Mouse (Mus musculus) layer of hippocampus, adult 2 months (tissue): ENCODE measurements around the gene Smg6. TPM values are rescaled to one million over a fixed set of nuclear protein-coding genes. Genes with fewer than 3 reads are reported as not detected.

Experiments used
- DNase-seq, 2 experiments: peaks; one replicate each; pipeline ENCODE4 v3.0.0; 2022; ENCODE audit warnings: low spot score in 2 of 2
- H3K27ac ChIP-seq: fragments of 200-600 bp; 2 replicates; pipeline ENCODE4 v1.8.1; 2022
- H3K4me3 ChIP-seq: fragments of 200-600 bp; 2 replicates; pipeline ENCODE4 v1.8.1; 2022; ENCODE audit warnings: mild to moderate bottlenecking
- CTCF ChIP-seq: fragments of 200-600 bp; conservative IDR thresholded peaks from 2 replicates; pipeline ENCODE4 v1.8.1; 2022; ENCODE audit warnings: antibody characterized with exemption, mild to moderate bottlenecking, moderate library complexity
- total RNA-seq, 2 experiments: library from RNA; stranded (reverse); gene quantifications; 2 replicates each; pipeline ENCODE4 v1.2.3; 2021

The Smg6 gene
- total RNA-seq, 2 experiments from 2014 or later: 31.9 to 34.7 TPM

DNA sequence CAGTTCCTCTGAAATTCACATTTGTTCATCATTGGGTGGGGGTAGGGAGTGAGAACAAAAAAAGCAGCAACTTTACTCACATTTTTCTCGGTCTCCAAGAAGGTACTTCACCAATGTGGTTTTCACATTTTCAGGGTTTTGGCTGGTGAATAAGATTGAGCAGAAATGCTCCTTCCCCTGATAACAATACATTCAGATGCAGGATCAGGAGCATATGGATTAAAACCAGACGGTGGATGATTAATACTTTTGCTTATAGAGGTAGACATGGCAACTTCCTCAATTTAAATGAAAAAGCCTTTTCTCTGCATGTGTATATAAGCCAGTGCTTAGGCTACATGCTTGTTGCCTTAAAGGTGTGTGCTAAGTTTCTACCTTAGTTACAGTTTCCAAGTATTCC lies 148.9 kb downstream of the Smg6 start:
- TF ChIP-seq CTCF: no peak
- DNase-seq: no peak
- H3K27ac ChIP-seq: no peak overlapping the region; the same call in 1 of the 2 replicates
- H3K4me3 ChIP-seq: no peak overlapping the region

DNA sequence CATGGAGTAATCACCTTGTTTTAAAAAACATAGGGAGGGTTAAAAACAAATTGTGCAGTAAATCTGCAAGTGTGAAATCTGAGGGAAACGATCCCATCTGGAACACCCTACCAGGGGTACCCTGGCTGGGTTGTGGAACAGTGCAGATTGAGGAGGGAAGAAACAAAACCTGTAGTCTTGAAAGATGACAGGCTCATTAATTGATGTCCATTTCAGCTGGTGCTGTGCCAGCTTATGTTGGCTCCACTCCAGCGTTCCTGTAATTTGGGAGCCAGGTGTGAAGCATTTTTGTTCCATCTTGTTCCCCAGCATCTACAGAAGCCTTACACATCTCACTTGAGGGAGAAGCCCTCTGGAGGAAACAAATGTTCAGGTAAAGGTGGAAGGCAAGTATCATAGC lies 153.0 kb downstream of the Smg6 start:
- TF ChIP-seq CTCF: no peak
- DNase-seq: no peak
- H3K4me3 ChIP-seq: no peak overlapping the region
- H3K27ac ChIP-seq: peak overlapping the region; percentile 19; the same call in 1 of the 2 replicates

DNA sequence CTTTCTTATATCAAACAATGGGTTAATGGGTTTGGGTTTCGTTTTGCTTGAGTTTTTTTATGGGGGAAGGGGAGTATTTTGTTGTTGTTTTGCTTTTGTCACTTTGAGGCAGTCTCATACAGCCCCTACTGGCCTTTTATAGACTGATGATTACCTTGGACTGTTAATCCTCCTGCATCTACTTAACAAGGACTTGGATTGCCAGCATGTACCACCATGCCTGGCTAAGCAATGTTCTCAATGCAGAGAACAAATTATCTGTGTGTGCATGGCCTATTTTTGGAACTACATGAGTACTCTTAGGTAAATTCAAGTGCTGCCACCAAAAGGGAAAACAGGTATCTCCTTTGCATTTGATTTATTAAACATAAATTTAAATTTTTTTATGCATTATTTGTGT lies 157.4 kb downstream of the Smg6 start:
- Histone ChIP-seq H3K27ac (no peak overlapping the region), H3K4me3 (no peak overlapping the region)
- no peak for TF ChIP-seq CTCF
- DNase-seq: no peak

DNA sequence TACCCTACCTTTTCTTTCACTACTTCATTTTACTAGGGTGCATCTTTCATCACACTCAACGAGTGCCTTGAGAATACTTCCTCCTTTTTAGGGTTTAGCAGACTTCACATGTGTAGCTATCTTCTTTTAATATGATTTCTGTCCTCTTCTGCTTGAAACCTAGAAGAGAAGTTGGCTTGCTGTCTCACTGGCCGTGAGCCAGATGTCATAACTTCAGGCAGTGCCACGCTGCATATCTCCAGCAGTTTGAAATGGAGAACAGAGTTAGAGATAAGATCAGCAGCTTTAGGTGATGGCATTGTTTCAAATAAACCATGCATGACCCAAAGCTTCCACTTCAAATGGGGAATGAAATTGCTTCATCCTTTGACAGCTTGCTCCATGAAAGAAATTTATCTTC lies 166.5 kb downstream of the Smg6 start:
- no peak for TF ChIP-seq CTCF
- Histone ChIP-seq H3K27ac (no peak overlapping the region), H3K4me3 (no peak overlapping the region)
- no peak for DNase-seq

DNA sequence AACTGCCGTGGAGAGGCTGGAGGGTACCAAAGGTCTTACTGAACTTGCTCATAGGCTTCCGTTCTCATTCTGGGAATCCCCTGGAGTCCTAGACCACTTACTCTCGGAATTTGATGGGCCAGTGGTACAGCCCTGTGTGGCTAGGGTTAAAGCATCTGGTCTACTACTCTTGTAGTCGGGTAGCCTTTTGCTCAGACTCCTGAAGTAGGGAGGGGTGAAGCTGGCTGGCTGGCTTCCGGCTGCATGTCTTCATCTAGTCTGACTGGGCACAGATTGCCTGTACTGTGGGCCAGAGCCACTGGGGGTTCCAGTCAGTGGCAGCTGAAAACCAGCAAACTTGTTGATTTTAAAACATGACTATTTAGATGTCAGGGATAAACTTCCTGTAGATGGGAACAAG lies 167.0 kb downstream of the Smg6 start:
- no peak overlapping the region for H3K4me3 ChIP-seq
- DNase-seq: no peak
- no peak overlapping the region for H3K27ac ChIP-seq
- peak; percentile 38 for TF ChIP-seq CTCF

DNA sequence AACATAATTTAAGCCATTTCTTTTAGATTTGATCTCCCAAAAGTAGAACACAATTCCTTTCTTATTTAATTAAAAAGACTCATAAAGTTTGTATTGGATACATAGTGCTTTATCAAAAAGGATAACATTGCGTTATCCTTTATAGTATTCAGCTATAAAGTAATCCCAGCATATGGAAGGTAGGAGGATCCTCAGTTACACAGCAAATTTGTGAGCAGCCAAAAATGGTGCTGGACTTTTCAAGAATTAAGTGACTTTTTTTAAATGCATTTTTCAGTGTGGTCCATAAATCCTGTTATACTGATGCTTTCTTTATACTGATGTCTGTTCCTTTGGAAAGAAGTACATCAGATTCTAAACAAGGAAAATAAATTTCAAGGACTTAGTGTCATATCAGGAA lies 169.1 kb downstream of the Smg6 start:
- no peak for TF ChIP-seq CTCF
- Histone ChIP-seq H3K4me3 (no peak overlapping the region), H3K27ac (no peak overlapping the region)
- DNase-seq: no peak

DNA sequence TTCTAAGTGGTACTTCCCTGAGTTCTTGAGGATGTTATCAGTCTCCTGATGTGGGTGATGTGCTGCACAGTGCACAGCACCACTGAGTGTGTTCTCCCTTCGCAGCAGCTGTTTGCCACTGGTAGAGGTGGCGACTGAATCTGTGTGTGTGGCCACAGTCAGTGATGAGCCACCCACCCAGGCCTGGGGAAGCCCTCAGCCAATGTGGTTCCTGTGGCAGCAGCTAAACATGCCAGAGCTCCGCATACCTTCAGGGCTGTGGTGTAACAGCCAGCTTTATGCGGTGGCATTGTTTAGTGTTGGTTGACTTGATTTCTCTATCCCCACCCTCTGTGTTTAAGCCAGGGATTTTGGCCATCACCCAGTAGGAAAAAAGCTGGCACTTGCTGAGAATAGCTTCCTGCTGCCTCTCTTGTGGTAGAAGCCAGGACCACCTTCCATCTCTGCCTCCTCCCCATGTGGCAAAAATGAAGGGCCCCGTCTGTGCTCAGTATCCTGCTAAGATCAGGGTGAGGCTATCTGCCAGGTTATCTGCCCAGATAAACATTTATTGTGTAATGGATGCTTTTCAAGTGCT lies 177.2 kb downstream of the Smg6 start:
- Histone ChIP-seq H3K27ac (peak overlapping the region; percentile 81), H3K4me3 (no peak overlapping the region)
- DNase-seq: peak in 1 of 2 experiments; percentile 22
- TF ChIP-seq CTCF: no peak

DNA sequence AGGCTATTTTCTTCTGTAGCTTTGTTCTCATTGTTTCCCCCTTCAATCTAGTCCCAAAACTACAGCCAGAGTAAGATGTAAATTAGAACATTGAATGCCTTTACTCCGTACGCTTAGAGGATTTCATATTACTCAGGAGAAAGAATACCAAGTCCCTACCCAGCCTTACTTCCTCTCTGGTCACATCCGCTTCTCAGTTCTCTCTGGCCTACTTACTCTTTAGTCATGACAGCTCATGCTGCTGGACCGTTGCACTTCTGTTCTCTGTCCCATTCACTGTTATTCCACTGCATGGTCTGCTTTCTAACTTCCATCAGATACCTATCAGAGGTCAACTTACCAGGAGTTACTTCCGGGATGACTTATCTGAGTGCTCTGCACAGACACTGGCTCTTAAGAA lies 181.0 kb downstream of the Smg6 start:
- Histone ChIP-seq H3K4me3 (no peak overlapping the region), H3K27ac (peak overlapping the region; percentile 2; the same call in 1 of the 2 replicates)
- TF ChIP-seq CTCF: no peak
- DNase-seq: no peak

DNA sequence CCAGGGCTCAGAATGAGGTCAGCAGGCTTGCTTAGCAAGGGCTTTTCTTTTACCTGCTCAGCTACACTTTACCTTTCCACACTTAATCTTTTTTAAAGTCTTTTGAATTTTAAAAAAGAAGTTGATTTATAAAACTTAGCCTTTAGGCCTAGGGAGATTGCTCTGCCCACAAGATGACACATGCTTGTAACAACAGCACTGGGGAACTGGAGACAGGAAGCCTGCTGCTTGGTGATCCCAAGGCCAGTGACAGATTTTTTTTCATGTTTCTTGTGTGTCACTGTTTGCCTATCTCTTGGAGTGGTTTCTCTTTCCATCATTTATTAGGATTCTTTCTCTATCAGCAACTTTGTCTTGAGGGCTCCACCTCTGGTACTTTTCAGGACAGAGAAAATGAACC lies 183.3 kb downstream of the Smg6 start:
- no peak overlapping the region for H3K27ac ChIP-seq
- H3K4me3 ChIP-seq: no peak overlapping the region
- no peak for TF ChIP-seq CTCF
- DNase-seq: no peak

DNA sequence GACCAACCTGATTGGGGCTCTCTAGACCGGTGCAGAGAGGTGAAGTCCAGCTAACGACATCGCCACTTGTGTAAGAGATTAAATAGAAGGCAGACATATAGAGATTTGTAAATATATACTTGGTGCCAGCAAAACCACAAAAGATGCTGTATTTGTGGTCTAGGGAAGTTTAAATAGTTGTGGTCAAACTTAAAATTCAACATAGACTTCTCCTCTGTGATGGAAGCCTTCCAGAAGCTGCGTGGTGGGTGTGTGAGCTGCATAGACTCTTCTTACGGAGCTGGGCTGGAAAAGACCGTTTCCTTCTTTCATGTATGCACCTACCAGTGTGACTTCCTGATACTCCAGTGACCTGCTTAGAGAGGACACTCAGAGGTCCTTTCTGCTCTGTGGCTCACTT lies 190.8 kb downstream of the Smg6 start:
- DNase-seq: no peak
- no peak overlapping the region for H3K27ac ChIP-seq
- no peak overlapping the region for H3K4me3 ChIP-seq
- no peak for TF ChIP-seq CTCF

DNA sequence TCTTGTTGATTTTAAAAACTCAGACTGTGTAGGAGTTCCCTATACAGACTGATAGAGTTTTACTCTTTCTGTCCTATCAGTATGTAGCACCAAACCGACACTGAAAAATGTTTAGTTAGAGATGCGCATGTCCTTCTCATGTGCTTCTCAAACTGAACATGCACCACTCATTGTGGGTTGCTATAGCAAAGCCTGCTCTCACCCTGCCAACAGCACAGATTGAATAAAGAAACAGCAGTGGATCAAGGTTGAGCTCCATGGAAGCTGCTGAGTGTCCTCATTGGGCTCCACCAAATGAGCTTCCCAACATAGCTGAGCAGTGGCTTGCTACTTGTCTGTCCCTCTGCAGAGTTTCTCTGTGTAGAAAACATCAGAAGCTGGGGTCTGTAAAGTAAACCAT lies 192.5 kb downstream of the Smg6 start:
- H3K4me3 ChIP-seq: no peak overlapping the region
- no peak for TF ChIP-seq CTCF
- DNase-seq: peak; percentile 54 to 69
- peak overlapping the region; percentile 90 for H3K27ac ChIP-seq

DNA sequence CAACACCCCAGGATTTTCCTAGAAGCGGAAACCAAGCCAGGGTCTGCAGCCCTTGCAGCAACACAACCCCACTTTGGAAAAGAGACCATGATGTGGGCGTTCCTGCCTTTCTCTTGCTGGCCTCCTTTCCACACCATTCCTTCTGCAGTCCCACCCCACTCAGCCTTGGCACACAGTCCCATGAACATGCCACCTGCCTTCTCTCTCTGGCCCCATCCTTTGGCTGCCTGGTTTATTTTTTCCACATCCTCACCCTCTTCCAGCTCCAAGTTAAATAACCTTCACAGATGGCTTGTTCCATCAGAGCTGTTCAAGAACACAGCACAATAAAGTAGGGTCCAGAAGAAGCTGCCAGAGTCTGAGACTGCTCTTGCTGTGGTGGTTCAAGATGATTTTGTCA lies 193.7 kb downstream of the Smg6 start:
- peak overlapping the region; percentile 90 for H3K27ac ChIP-seq
- no peak for TF ChIP-seq CTCF
- DNase-seq: peak; percentile 29 to 38

DNA sequence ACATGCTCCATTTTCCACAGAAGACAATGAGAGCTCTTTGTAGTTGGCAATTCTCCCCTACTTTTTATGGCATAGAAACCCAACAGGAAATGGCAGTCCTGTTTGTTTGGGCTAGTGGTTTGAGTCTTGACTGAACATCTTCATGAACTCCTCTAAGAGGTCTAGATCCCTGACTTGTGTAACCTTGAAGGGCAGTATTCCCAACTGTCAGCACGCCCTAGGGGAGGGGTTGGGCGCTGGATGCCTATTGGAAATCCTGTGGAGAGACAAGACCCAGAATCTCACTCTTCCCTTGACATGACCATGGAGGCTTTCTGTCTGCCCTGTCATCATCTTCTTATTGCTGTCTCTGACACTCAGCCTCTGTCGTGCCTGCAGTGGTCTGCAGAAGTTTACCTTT lies 194.2 kb downstream of the Smg6 start:
- H3K4me3 ChIP-seq: no peak overlapping the region
- DNase-seq: no peak
- peak overlapping the region; percentile 90 for H3K27ac ChIP-seq
- no peak for TF ChIP-seq CTCF

More for the DNA sequence above, 193.7 kb downstream of the Smg6 start:
- no peak overlapping the region for H3K4me3 ChIP-seq

DNA sequence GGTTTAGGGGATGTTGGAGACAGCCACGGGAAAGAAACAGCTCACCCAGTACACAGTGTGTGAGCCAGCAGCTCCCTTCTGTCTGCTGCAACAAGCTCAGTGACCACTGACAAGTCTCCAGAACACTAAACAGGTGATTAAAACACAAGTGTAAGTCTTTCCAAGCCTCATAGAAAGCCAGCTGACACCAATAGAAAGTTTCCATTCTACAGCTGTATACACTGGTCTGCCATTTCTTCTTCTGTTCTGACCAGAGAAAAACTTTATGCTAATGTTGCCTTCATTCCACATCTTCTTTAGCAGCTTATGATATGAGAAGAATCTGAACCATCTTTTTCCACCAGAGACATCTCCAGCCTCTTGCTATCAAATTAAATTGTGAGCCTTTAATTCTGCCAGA lies 195.7 kb downstream of the Smg6 start:
- TF ChIP-seq CTCF: no peak
- H3K4me3 ChIP-seq: no peak overlapping the region
- peak overlapping the region; percentile 90 for H3K27ac ChIP-seq
- no peak for DNase-seq

DNA sequence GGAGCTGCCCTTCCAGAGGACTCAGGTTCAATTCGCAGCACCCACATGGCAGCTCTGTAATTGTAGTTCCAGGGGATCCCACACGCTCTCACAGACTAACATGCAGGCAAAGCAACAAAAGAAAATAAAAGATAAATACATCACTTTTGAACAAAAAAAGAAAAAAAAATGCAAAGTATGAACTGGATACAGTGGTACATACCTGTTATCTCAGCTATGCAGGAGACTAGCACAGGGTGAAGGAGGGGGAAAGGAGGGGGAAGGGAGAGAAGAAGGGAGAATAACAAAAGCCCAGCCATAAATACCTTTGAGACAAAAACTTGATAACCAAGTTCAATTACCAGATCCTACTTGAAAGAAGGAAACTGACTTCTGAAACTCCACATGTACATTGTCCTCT lies 198.8 kb downstream of the Smg6 start:
- Histone ChIP-seq H3K27ac (no peak overlapping the region), H3K4me3 (no peak overlapping the region)
- no peak for DNase-seq
- no peak for TF ChIP-seq CTCF
